Mouse (Mus musculus) spleen, embryonic (tissue): ENCODE data around the gene Lpin1.

Experiments used
- CTCF ChIA-PET: fragments of 350-600 bp; sonication (Branson Sonifier 250); formaldehyde crosslinking; loops from one replicate; lab custom pipeline; 2022; lab: Charles Lee

Gene Lpin1

DNA sequence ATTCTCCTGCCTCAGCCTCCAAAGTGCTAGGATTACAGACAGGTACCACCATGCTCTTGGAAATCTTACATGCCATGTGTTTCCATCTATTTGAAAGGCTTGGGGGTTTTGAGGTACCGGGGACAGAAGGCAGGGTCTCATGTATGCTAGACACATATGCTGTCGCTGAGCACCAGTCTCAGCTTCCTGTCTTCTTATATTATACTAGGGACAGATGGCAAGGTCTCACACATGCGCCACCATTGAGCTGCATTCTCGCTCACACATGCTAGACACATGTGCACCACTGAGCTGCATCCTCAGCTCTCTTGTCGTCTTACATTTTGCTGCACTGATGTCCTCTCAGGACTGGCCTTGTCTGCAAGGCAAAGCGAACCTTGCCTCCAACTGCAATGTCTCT lies 8.7 kb upstream of the Lpin1 start:
- CTCF ChIA-PET = interaction anchor here (0.6 kb wide), 1 partner anchor 1623 kb away, joined by 11 read pairs; no protein-coding TSS in a partner anchor

- CTCF ChIA-PET = interaction anchor here (0.6 kb wide), 1 partner anchor 1623 kb away, joined by 11 read pairs; no protein-coding TSS in a partner anchor
Measured at GRCm38 (mm10) chr12:16618512-16619274, 7.9 kb upstream of the Lpin1 start.

DNA sequence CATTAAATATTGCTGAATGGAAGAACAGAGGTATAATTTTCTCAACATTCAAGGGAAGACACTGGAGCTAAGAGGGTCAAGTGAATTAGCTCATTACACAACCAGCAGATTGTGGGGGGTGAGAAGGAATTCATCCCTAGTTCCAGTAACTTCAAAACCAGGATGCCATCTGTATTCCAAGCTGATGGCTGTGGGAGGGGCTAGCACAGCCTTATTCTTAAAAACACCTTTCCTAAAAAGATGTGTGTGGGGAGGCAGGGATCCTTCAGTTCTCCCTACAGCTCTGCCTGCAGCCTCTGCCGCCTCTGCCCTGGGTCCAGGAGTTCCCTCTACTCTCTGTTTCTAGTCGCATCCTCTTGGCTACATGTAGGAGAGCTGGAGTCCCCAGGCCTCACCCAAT lies 5.0 kb upstream of the Lpin1 start:
- CTCF ChIA-PET = no interaction called here

GRCm38 (mm10) chr12:16614556-16614955 lies 3.8 kb upstream of the Lpin1 start:
- CTCF ChIA-PET = no interaction called here

GRCm38 (mm10) chr12:16605624-16606023 lies 5.1 kb downstream of the Lpin1 start:
- CTCF ChIA-PET = no interaction called here

- CTCF ChIA-PET = no interaction called here
Measured at GRCm38 (mm10) chr12:16602271-16602670, 8.5 kb downstream of the Lpin1 start.

DNA sequence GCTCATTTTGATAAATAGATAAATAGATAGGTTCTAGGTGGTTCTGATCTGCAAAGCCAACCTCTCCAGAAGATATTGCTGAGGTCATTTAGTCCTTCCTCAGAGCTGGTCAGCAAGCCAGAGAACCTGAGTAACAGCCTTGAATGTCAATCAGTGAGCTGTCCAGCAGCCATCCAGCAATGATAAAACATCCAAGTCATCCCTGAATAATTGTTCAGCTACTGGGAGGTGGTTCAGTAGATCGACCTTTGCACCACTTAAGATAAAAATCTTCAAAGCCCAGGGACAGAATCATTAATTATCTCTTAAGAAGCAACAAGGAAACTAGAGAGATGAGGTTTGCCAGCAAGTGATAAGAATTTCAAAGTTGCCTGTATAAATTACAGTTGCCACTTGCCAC lies 10.4 kb downstream of the Lpin1 start:
- CTCF ChIA-PET = no interaction called here

- CTCF ChIA-PET = no interaction called here
Measured at GRCm38 (mm10) chr12:16599359-16599758, 11.4 kb downstream of the Lpin1 start.

DNA sequence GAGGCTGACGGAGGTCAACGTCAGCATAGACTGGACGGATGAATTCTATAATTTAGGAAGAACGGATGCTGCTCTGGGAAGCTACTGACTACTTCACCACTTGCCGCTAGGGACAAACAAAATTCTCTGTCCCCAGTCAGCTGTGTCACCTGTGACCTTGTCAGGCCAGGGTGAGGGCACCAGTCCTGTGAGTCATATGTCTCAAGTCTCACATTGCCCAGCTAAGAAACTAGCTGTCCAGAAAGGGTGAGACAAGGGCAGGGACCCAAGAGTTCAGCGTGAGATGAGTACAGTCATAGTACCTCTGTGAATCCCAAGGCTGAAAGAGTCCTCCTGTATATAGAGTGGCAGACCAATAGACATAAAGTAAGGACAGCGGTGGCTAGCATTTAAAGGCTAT lies 17.0 kb downstream of the Lpin1 start:
- CTCF ChIA-PET = no interaction called here

DNA sequence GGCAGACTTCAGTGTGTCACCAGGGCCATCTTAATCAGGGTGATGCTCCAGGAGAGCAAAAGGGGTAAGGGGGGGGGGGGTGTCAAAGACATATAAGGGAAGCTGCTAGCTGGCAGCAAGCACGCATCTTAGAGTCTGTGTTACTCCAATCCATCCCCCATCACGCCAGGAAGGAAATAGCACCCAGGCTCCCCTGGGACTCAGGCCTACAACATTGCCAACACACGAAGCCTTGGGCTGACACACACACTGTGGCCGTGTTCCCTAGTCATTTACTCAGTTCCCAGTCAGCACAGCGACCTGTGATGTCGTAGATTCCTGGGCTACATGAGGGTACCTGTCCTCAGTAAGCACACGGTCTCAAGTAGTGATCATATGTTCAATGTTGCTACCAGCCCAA lies 17.8 kb downstream of the Lpin1 start:
- CTCF ChIA-PET = no interaction called here

DNA sequence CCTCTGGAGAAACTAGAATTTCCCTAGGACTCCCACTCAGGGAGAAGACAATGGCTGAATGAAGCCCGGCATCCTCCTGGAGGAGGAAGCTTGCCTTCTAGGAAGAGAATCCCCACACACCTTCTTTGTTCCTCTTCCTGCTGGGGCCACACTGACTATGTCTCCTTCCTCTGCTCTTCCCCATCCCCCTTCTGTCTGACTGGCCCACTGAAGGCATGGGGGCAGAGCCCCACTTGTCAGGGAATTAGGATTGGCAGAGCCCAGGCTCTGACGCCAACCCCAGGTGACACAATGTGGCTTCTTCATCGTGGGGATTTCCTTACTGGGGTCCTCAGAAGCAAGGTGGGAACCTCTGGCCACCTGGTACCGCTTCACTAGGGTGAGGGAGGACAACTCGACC lies 18.3 kb downstream of the Lpin1 start:
- CTCF ChIA-PET = no interaction called here

- CTCF ChIA-PET = no interaction called here
Measured at GRCm38 (mm10) chr12:16591453-16592200, 19.1 kb downstream of the Lpin1 start.

- CTCF ChIA-PET = interaction anchor here (1.0 kb wide), 1 partner anchor 22 kb away, joined by 4 read pairs; no protein-coding TSS in a partner anchor
Measured at GRCm38 (mm10) chr12:16589966-16590365, 20.8 kb downstream of the Lpin1 start.

DNA sequence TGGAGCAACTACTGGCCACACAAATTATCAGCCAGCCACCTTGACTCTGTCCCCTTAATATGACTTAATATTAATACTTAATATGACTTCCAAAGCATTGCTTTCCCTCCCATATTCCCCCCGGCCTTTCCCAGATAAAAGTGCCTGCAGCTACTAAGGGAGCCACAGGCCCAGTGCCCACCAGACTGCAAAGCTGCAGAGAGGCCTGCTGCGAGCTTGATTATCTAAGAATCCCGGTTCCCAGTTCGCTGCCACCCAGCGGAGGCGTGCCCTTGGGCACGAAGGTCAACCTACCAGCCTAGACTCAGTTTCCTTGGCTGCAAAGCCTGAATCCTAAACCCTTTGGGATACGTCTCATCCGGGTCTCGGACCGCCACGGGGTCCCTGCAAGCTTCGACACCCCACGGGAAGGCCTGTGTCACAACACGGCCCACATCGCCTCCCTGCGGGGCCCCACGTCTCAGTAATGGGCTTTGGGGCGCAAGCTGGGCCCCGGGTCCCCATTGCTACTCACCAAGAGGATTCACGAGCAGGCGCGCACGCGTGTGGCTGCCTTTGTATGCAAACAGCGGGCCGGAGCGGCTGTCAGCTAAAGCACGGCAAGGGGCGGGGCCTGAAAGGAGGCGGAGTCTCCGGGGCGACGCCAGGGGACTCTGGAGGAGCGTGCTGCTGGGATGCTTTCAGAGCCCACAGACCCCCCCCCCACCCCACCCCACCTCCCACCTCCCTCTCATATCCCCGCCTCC lies 21.4 kb downstream of the Lpin1 start:
- CTCF ChIA-PET = interaction anchor here (1.0 kb wide), 1 partner anchor 21 kb away, joined by 4 read pairs; no protein-coding TSS in a partner anchor

- CTCF ChIA-PET = no interaction called here
Measured at GRCm38 (mm10) chr12:16588396-16589042, 22.2 kb downstream of the Lpin1 start.

DNA sequence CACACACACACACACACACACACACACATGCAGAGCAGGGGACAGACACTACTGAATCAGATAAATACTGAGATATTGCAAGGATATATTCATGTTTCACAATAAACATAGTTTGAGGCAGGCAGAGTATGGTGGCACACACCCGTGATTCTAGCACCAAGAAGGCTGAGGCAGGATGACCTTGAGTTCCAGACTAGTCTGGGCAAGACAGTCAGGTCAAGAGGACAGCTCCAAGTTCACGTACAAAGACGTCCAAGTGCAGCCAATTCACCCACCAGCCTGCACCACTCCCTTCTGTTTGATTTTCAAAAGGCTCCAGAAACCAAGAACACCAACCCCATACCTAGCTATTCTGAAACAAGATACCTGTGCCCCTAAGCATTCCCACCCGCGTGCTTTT lies 23.0 kb downstream of the Lpin1 start:
- CTCF ChIA-PET = interaction anchor here (0.5 kb wide), 1 partner anchor 8 kb away, joined by 3 read pairs; no protein-coding TSS in a partner anchor

GRCm38 (mm10) chr12:16587111-16587510 lies 23.7 kb downstream of the Lpin1 start:
- CTCF ChIA-PET = interaction anchor here (0.6 kb wide), 1 partner anchor 908 kb away, joined by 3 read pairs; no protein-coding TSS in a partner anchor

DNA sequence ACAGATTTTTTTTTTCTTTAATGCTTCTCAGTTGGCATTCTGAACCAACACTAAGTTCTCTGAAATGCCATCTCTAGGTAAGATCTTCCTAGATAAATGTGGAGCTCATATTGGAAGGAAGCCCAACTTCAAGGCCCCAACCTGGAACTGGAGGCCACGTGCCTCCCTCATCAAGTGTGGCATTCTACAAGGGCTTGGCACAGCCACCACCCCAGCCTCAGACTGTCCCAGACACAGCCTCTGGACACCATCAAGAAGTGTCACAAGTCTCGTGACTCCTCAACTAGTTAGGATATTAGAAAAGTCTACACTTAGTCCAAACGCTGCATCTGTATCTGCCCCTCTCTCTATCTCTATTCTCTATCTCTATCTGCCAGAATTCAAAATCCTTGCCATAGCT lies 25.8 kb downstream of the Lpin1 start:
- CTCF ChIA-PET = interaction anchor here (0.5 kb wide), 1 partner anchor 634 kb away, joined by 3 read pairs; no protein-coding TSS in a partner anchor

DNA sequence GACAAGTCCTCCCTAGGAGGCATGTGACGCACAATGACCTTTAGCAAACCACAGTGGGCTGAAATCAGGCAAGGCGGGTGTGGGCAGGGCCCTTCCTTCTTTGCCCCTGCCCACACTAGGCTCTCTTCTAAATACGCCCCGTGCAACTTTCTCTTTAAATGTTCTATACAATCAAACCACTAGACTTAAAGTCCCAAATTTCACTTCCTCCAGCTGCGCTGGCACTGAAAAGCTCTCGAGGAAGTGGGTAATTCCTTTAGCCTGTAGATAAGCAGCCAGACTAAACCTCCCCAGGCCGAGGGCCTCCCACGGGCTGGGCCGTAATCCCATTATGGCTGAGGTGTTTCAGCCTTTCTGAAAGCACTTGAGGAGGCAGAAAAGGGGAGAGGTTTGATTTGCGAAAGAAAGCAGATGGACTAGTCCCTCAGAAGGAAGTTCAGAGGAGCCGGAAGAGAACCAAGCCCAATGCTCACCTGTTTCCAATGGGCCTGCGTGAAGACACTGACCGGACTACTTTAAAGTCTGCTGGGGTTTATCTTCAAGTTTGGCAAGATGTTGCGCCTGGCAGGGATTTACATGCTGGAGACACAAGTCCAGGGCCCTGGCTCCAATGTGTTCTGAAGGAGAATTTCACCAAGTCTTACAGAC lies 26.6 kb downstream of the Lpin1 start:
- CTCF ChIA-PET = no interaction called here

GRCm38 (mm10) chr12:16583313-16583712 lies 27.5 kb downstream of the Lpin1 start:
- CTCF ChIA-PET = no interaction called here

GRCm38 (mm10) chr12:16580306-16580705 lies 30.5 kb downstream of the Lpin1 start:
- CTCF ChIA-PET = no interaction called here
